Comparison of ENCODE assay signal across 35 mouse cellular contexts in the genomic region with DNA sequence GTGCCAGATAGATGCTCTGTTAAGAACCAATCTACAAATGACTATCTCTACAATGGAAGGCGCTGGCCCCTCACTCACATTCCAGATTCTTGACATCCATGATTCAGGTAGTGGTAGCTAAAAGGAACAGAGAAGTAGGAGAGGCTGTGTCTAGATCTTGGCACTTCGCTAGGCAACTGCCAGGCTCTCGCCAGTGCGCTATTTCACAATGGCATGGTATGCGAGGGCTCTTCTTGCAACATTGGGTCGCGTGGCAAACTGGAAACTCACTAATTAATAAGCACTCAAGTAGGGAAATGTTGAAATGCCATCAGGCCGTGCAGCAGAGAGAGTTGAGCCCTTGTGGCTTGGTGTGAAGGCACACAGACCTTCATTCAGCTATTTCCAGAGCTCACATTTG. TPM values are rescaled to one million over a fixed set of nuclear protein-coding genes. Genes with fewer than 3 reads are reported as not detected.
DNase-seq lines count a peak whose midpoint lies in the region; ATAC-seq and TF ChIP-seq lines count a peak whose summit lies in the region.
"Had no signal": no experiment of that assay in that cellular context is flagged by ENCODE, and none has a peak within 500 bp of the region (broad histone marks: within the 10 kb centered on the region; RNA-seq: fewer than 3 reads in every experiment).

No protein-coding gene starts in this region.

- H3K27ac ChIP-seq in cerebellum, adult 2 months (ENCODE audit: insufficient read depth, low read length): no peak overlapping the region
- H3K27ac ChIP-seq in forebrain, embryonic 14.5 days (ENCODE audit: low read depth, low read length): no peak overlapping the region
- H3K27ac ChIP-seq: embryonic facial prominence, embryonic 15.5 days; hindbrain, postnatal 0 days; midbrain, embryonic 13.5 days had no signal

- no peaks in the 10 kb centered on the region for H3K4me1 ChIP-seq in cerebellum, adult 2 months (ENCODE audit: control insufficient read depth, insufficient read depth, low read length)
- H3K4me1 ChIP-seq in forebrain, embryonic 14.5 days (ENCODE audit: control insufficient read depth, insufficient read depth, low read length): no peaks in the 10 kb centered on the region
- H3K4me1 ChIP-seq: embryonic facial prominence, embryonic 15.5 days; megakaryocyte, embryonic 14.5 days; midbrain, embryonic 13.5 days had no signal

- no peak for TF ChIP-seq POLR2A in cerebellum, adult 2 months (IDR thresholded peaks at IDR 0.05; ENCODE audit: borderline replicate concordance, insufficient read depth, low read length)

- H3K4me2 ChIP-seq in forebrain, embryonic 14.5 days (ENCODE audit: low read length): no peak overlapping the region
- H3K4me2 ChIP-seq: embryonic facial prominence, embryonic 15.5 days; heart, embryonic 11.5 days; liver, embryonic 11.5 days; midbrain, embryonic 13.5 days had no signal

- no peak for ATAC-seq in forebrain, embryonic 14.5 days
- ATAC-seq: activated CD4-positive, CD25-positive, alpha-beta regulatory T cell, adult 4 months; hindbrain, postnatal 0 days; intestine, embryonic 16.5 days; liver, postnatal 0 days; midbrain, embryonic 13.5 days had no signal

- no peaks in the 10 kb centered on the region for H3K27me3 ChIP-seq in cerebellum, adult 2 months (ENCODE audit: control insufficient read depth, insufficient read depth, low read length)
- no peaks in the 10 kb centered on the region for H3K27me3 ChIP-seq in forebrain, embryonic 14.5 days (replicated peaks; ENCODE audit: control insufficient read depth, insufficient read depth, low read length)
- H3K27me3 ChIP-seq: CH12.LX; embryonic facial prominence, embryonic 15.5 days; megakaryocyte, embryonic 14.5 days; midbrain, embryonic 13.5 days had no signal

- 73% methylated on average over 8 of the region's 8 CpGs for WGBS in cerebellum, adult 2 months
- WGBS in forebrain, embryonic 14.5 days: 80% methylated on average over 8 of the region's 8 CpGs

- H3K9ac ChIP-seq in forebrain, embryonic 14.5 days (ENCODE audit: low read length): no peak overlapping the region
- H3K9ac ChIP-seq: embryonic facial prominence, embryonic 15.5 days; liver, postnatal 0 days; midbrain, embryonic 13.5 days had no signal

- no peak for TF ChIP-seq CTCF in cerebellum, adult 2 months (IDR thresholded peaks at IDR 0.05; ENCODE audit: borderline replicate concordance, insufficient read depth, low read depth, low read length)

- H3K36me3 ChIP-seq in forebrain, embryonic 14.5 days (ENCODE audit: control insufficient read depth, insufficient read depth, low read length): no peaks in the 10 kb centered on the region
- H3K36me3 ChIP-seq: embryonic facial prominence, embryonic 15.5 days; G1E; midbrain, embryonic 13.5 days had no signal

- no peak overlapping the region for H3K4me3 ChIP-seq in cerebellum, adult 2 months (replicated peaks; ENCODE audit: insufficient read depth, low read depth, low read length)
- H3K4me3 ChIP-seq in forebrain, embryonic 14.5 days (ENCODE audit: low read depth, low read length): no peak overlapping the region
- H3K4me3 ChIP-seq: embryonic facial prominence, embryonic 15.5 days; megakaryocyte, embryonic 14.5 days; midbrain, embryonic 13.5 days had no signal

- H3K9me3 ChIP-seq in forebrain, embryonic 14.5 days (replicated peaks; ENCODE audit: control insufficient read depth, low read length): no peaks in the 10 kb centered on the region
- H3K9me3 ChIP-seq: embryonic facial prominence, embryonic 15.5 days; G1E; megakaryocyte, embryonic 14.5 days; midbrain, embryonic 13.5 days had no signal

- peak; percentile 12 for DNase-seq in adrenal gland, postnatal 14 days
- no peak for DNase-seq in adrenal gland, postnatal 25 days
- DNase-seq in NIH3T3 (ENCODE audit: low read depth): peak; percentile 34
- peak; percentile 73 to 74 for DNase-seq in lung, adult 18-20 months
- peak; percentile 73 for DNase-seq in lung, postnatal 36 days
- no peak for DNase-seq in cerebellum, adult 2 months
- DNase-seq in cerebellum, postnatal 25 days: no peak
- DNase-seq in forebrain, embryonic 14.5 days (ENCODE audit: low spot score): no peak
- DNase-seq: adrenal gland, postnatal 36 days; cerebellum, adult 11-12 months; cerebellum, postnatal 14 days; gastrocnemius, postnatal 36 days; kidney, postnatal 36 days; left cerebral cortex, postnatal 4 days; liver, postnatal 0 days; thymus, adult 2 months; thymus, postnatal 4 days had no signal

RNA-seq across cellular contexts. Expression of gene Il12b, which starts 50.3 kb away (rescaled TPM):
- total RNA-seq in adrenal gland, postnatal 14 days (2021): not detected in 2 replicates
- not detected in 2 replicates for total RNA-seq in adrenal gland, postnatal 25 days (2021)
- not detected in 2 replicates for polyA plus RNA-seq in cerebellum, adult 2 months (2012; rRNA removed)
- polyA plus RNA-seq in forebrain, embryonic 14.5 days (2014; fragmentation: Nextera tagmentation; extraction: Ambion mirVana): not detected in 2 replicates
- total RNA-seq: adrenal gland, postnatal 36 days; G1E; gastrocnemius, postnatal 36 days; hematopoietic stem cell, adult 5-6 weeks; hindbrain, postnatal 0 days; layer of hippocampus, adult 8-10 months; left cerebral cortex, postnatal 4 days; monocyte, adult 5-6 weeks; neutrophil, adult 5-6 weeks had no signal
- polyA plus RNA-seq: activated CD4-positive, CD25-positive, alpha-beta regulatory T cell, adult 4 months; embryonic facial prominence, embryonic 15.5 days; G1E; heart, embryonic 11.5 days; heart, postnatal 0 days; hindbrain, postnatal 0 days; intestine, embryonic 16.5 days; kidney, embryonic 14.5 days; liver, embryonic 11.5 days; liver, postnatal 0 days; midbrain, embryonic 13.5 days; small intestine, adult 2 months; stomach, embryonic 16.5 days had no signal

Comparison
In these comparisons a context has a peak if more than half of its experiments do, and no peak if none do; other contexts are left out.
1. DNase-seq: peak in adrenal gland, postnatal 14 days (single experiment), NIH3T3 (single experiment), lung, adult 18-20 months (2 of 2) and lung, postnatal 36 days (single experiment); none in adrenal gland, postnatal 25 days (single experiment), cerebellum, adult 2 months (0 of 2), cerebellum, postnatal 25 days (0 of 2) and forebrain, embryonic 14.5 days (single experiment).